Mouse (Mus musculus) forebrain, embryonic 11.5 days (tissue): ENCODE measurements around the gene Eral1. TPM values are rescaled to one million over a fixed set of nuclear protein-coding genes. Genes with fewer than 3 reads are reported as not detected.

ENCODE experiments used
- ATAC-seq: fragments of 200-750 bp; cut with Nextera tagmentation; replicated peaks from 2 replicates; pipeline ENCODE4 v1.8.0; 2017; ENCODE audit warnings: moderate TSS enrichment; ENCODE audit not compliant: low FRiP score
- DNase-seq: peaks from one replicate; pipeline ENCODE4 v3.0.0-alpha.2; 2017; ENCODE audit warnings: low spot score
- H3K27ac ChIP-seq: fragments of 300-500 bp; sonication (generic); 2 replicates; pipeline ENCODE4 v1.5.1; 2014; ENCODE audit warnings: low read depth, low read length
- H3K27me3 ChIP-seq: fragments of 300-500 bp; sonication (generic); 2 replicates; pipeline ENCODE4 v1.6.1; 2014; ENCODE audit warnings: mild to moderate bottlenecking, low read length, mixed read lengths; ENCODE audit not compliant: control insufficient read depth, insufficient read depth
- H3K36me3 ChIP-seq: fragments of 300-500 bp; sonication (generic); 2 replicates; pipeline ENCODE4 v1.6.1; 2014; ENCODE audit warnings: mild to moderate bottlenecking, low read length, moderate library complexity, mixed read lengths; ENCODE audit not compliant: control insufficient read depth, insufficient read depth
- H3K4me1 ChIP-seq: fragments of 300-500 bp; sonication (generic); replicated peaks from 2 replicates; pipeline ENCODE4 v1.6.1; 2014; ENCODE audit warnings: low read length, mixed read lengths; ENCODE audit not compliant: control insufficient read depth, insufficient read depth
- H3K4me2 ChIP-seq: fragments of 300-500 bp; sonication (generic); 2 replicates; pipeline ENCODE4 v1.6.1; 2014; ENCODE audit warnings: low read depth, mild to moderate bottlenecking, low read length, moderate library complexity, mixed read lengths; ENCODE audit not compliant: severe bottlenecking
- H3K4me3 ChIP-seq: fragments of 300-500 bp; sonication (generic); 2 replicates; pipeline ENCODE4 v1.5.1; 2014; ENCODE audit warnings: low read depth, low read length
- H3K9ac ChIP-seq: fragments of 300-500 bp; sonication (generic); 2 replicates; pipeline ENCODE4 v1.6.1; 2014; ENCODE audit warnings: low read length
- H3K9me3 ChIP-seq: fragments of 300-500 bp; sonication (generic); 2 replicates; pipeline ENCODE4 v1.6.1; 2016; ENCODE audit warnings: low read length, mixed read lengths; ENCODE audit not compliant: control insufficient read depth
- WGBS: fragments of 180-500 bp; shearing (Covaris S2); extraction: QIAGEN DNeasy Blood & Tissue Kit; methylation state at CpG from one replicate; pipeline ENCODE4 v1.1.7; 2014; 5-methylcytosine and 5-hydroxymethylcytosine counted together
- polyA plus RNA-seq: library from polyadenylated mRNA; unstranded; fragments of >200 nt; fragmentation: Nextera tagmentation; extraction: Ambion mirVana; gene quantifications from 2 replicates; pipeline ENCODE4 v1.2.1, GENCODE M21; 2014

Eral1 gene
- polyA plus RNA-seq, 1 experiment from 2014 or later: 39.4 TPM

GRCm38 (mm10) chr11:78116146-78116410 lies 35.9 kb upstream of the Eral1 start:
- peak overlapping the region; percentile 62 for H3K4me3 ChIP-seq
- peak overlapping the region; percentile 86 for H3K27ac ChIP-seq
- 9% methylated on average over 5 of the region's 5 CpGs for WGBS
- DNase-seq (no peak), ATAC-seq (no peak)
- H3K4me1 ChIP-seq: peaks cover 13% of the 10 kb centered on the region; the same call in 1 of the 2 replicates
- H3K4me2 ChIP-seq: peak overlapping the region; percentile 73
- H3K9me3 ChIP-seq: no peaks in the 10 kb centered on the region
- H3K36me3 ChIP-seq: no peaks in the 10 kb centered on the region
- H3K27me3 ChIP-seq: no peaks in the 10 kb centered on the region
- H3K9ac ChIP-seq: peak overlapping the region; percentile 89

- DNase-seq (peak; percentile 99), ATAC-seq (peak; percentile 100)
- Histone ChIP-seq H3K4me2 (peak overlapping the region; percentile 73), H3K4me3 (peak overlapping the region; percentile 62), H3K36me3 (no peaks in the 10 kb centered on the region), H3K4me1 (peaks cover 13% of the 10 kb centered on the region; the same call in 1 of the 2 replicates), H3K9me3 (no peaks in the 10 kb centered on the region), H3K9ac (peak overlapping the region; percentile 89), H3K27ac (peak overlapping the region; percentile 86), H3K27me3 (no peaks in the 10 kb centered on the region)
- under 1% methylated on average over 36 of the region's 37 CpGs for WGBS
Measured at GRCm38 (mm10) chr11:78115367-78116145, 35.4 kb upstream of the Eral1 start.

GRCm38 (mm10) chr11:78114676-78115366 lies 34.6 kb upstream of the Eral1 start:
- DNase-seq: no peak
- ATAC-seq: no peak

GRCm38 (mm10) chr11:78113616-78114015 lies 33.4 kb upstream of the Eral1 start:
- Histone ChIP-seq H3K36me3 (no peaks in the 10 kb centered on the region), H3K4me2 (no peak overlapping the region), H3K9ac (no peak overlapping the region), H3K27ac (no peak overlapping the region), H3K4me3 (no peak overlapping the region), H3K27me3 (no peaks in the 10 kb centered on the region), H3K4me1 (peaks cover 13% of the 10 kb centered on the region; the same call in 1 of the 2 replicates), H3K9me3 (no peaks in the 10 kb centered on the region)
- DNase-seq (no peak), ATAC-seq (no peak)
- WGBS: 74% methylated on average over 2 of the region's 2 CpGs

More at GRCm38 (mm10) chr11:78114676-78115366, 34.6 kb upstream of the Eral1 start:
- Histone ChIP-seq H3K27ac (peak overlapping the region; percentile 81), H3K27me3 (no peaks in the 10 kb centered on the region), H3K4me3 (peak overlapping the region; percentile 62), H3K9me3 (no peaks in the 10 kb centered on the region), H3K4me2 (peak overlapping the region; percentile 73), H3K36me3 (no peaks in the 10 kb centered on the region), H3K9ac (peak overlapping the region; percentile 89), H3K4me1 (peaks cover 13% of the 10 kb centered on the region; the same call in 1 of the 2 replicates)
- WGBS: 13% methylated on average over 19 of the region's 19 CpGs

- Histone ChIP-seq H3K9me3 (no peaks in the 10 kb centered on the region), H3K27me3 (no peaks in the 10 kb centered on the region), H3K27ac (no peak overlapping the region), H3K9ac (no peak overlapping the region), H3K36me3 (no peaks in the 10 kb centered on the region; the same call in 1 of the 2 replicates), H3K4me3 (no peak overlapping the region), H3K4me1 (no peaks in the 10 kb centered on the region), H3K4me2 (no peak overlapping the region)
- ATAC-seq (no peak), DNase-seq (no peak)
- 90% methylated on average over 5 of the region's 5 CpGs for WGBS
Measured at GRCm38 (mm10) chr11:78104501-78104900, 24.3 kb upstream of the Eral1 start.

GRCm38 (mm10) chr11:78102958-78103747 lies 23.0 kb upstream of the Eral1 start:
- no peaks in the 10 kb centered on the region for H3K9me3 ChIP-seq
- H3K36me3 ChIP-seq: no peaks in the 10 kb centered on the region; the same call in 1 of the 2 replicates
- no peak overlapping the region for H3K27ac ChIP-seq
- 65% methylated on average over 5 of the region's 5 CpGs for WGBS
- H3K4me2 ChIP-seq: no peak overlapping the region
- H3K4me1 ChIP-seq: no peaks in the 10 kb centered on the region
- no peak for ATAC-seq
- H3K4me3 ChIP-seq: no peak overlapping the region
- H3K9ac ChIP-seq: no peak overlapping the region
- no peak for DNase-seq
- H3K27me3 ChIP-seq: no peaks in the 10 kb centered on the region

- Histone ChIP-seq H3K4me3 (no peak overlapping the region), H3K9me3 (no peaks in the 10 kb centered on the region), H3K9ac (no peak overlapping the region), H3K4me1 (no peaks in the 10 kb centered on the region), H3K4me2 (no peak overlapping the region), H3K27ac (no peak overlapping the region), H3K36me3 (no peaks in the 10 kb centered on the region), H3K27me3 (no peaks in the 10 kb centered on the region)
- ATAC-seq (no peak), DNase-seq (no peak)
- WGBS: 95% methylated on average over 5 of the region's 5 CpGs
Measured at GRCm38 (mm10) chr11:78102142-78102541, 22.0 kb upstream of the Eral1 start.

GRCm38 (mm10) chr11:78100746-78101145 lies 20.6 kb upstream of the Eral1 start:
- ATAC-seq: no peak
- H3K4me3 ChIP-seq: no peak overlapping the region
- no peak overlapping the region for H3K9ac ChIP-seq
- DNase-seq: no peak
- H3K36me3 ChIP-seq: no peaks in the 10 kb centered on the region
- WGBS: 93% methylated on average over 11 of the region's 11 CpGs
- no peak overlapping the region for H3K4me2 ChIP-seq
- H3K4me1 ChIP-seq: peaks cover 4% of the 10 kb centered on the region
- H3K9me3 ChIP-seq: no peaks in the 10 kb centered on the region
- H3K27ac ChIP-seq: no peak overlapping the region
- H3K27me3 ChIP-seq: no peaks in the 10 kb centered on the region
